Mouse (Mus musculus) embryonic facial prominence, embryonic 14.5 days (tissue): ENCODE results near the gene Zfyve16. TPM values are rescaled to one million over a fixed set of nuclear protein-coding genes. Genes with fewer than 3 reads are reported as not detected.

Experiments used
- ATAC-seq: fragments of 200-750 bp; cut with Nextera tagmentation; 2 replicates; pipeline ENCODE4 v1.8.0; 2017; ENCODE audit warnings: low read depth, moderate number of reproducible peaks, moderate TSS enrichment
- DNase-seq: peaks from one replicate; pipeline ENCODE4 v3.0.0-alpha.2; 2015; ENCODE audit warnings: low spot score
- H3K27ac ChIP-seq: fragments of 300-500 bp; sonication (generic); replicated peaks from 2 replicates; pipeline ENCODE4 v1.5.1; 2014; ENCODE audit warnings: low read depth, mild to moderate bottlenecking, low read length, moderate library complexity
- H3K27me3 ChIP-seq: fragments of 300-500 bp; sonication (generic); replicated peaks from 2 replicates; pipeline ENCODE4 v1.6.1; 2014; ENCODE audit warnings: low read length; ENCODE audit not compliant: control insufficient read depth, insufficient read depth
- H3K36me3 ChIP-seq: fragments of 300-500 bp; sonication (generic); 2 replicates; pipeline ENCODE4 v1.6.1; 2014; ENCODE audit warnings: low read length, mixed read lengths; ENCODE audit not compliant: control insufficient read depth, insufficient read depth
- H3K4me1 ChIP-seq: fragments of 300-500 bp; sonication (generic); 2 replicates; pipeline ENCODE4 v1.6.1; 2014; ENCODE audit warnings: antibody characterized with exemption, low read length; ENCODE audit not compliant: control insufficient read depth, insufficient read depth
- H3K4me2 ChIP-seq: fragments of 300-500 bp; sonication (generic); 2 replicates; pipeline ENCODE4 v1.6.1; 2014; ENCODE audit warnings: low read depth, mild to moderate bottlenecking, low read length, moderate library complexity, mixed read lengths
- H3K4me3 ChIP-seq: fragments of 300-500 bp; sonication (generic); 2 replicates; pipeline ENCODE4 v1.5.1; 2014; ENCODE audit warnings: low read depth, mild to moderate bottlenecking, low read length
- H3K9ac ChIP-seq: fragments of 300-500 bp; sonication (generic); 2 replicates; pipeline ENCODE4 v1.6.1; 2014; ENCODE audit warnings: low read depth, mild to moderate bottlenecking, low read length, moderate library complexity, mixed read lengths
- H3K9me3 ChIP-seq: fragments of 300-500 bp; sonication (generic); 2 replicates; pipeline ENCODE4 v1.6.1; 2016; ENCODE audit warnings: low read length; ENCODE audit not compliant: control insufficient read depth
- WGBS: fragments of 180-500 bp; shearing (Covaris S2); extraction: QIAGEN DNeasy Blood & Tissue Kit; methylation state at CpG from one replicate; pipeline ENCODE4 v1.1.7; 2014; 5-methylcytosine and 5-hydroxymethylcytosine counted together
- polyA plus RNA-seq: library from polyadenylated mRNA; unstranded; fragments of >200 nt; fragmentation: Nextera tagmentation; extraction: Ambion mirVana; gene quantifications from 2 replicates; pipeline ENCODE4 v1.2.1, GENCODE M21; 2014

Gene Zfyve16
- 14.1 and 15.3 TPM in 2 replicates for polyA plus RNA-seq

GRCm38 (mm10) chr13:92530721-92531211, at the start of gene Zfyve16:
TSS of gene Zfyve16 (minus strand) at chr13:92530868.
- DNase-seq (peak; percentile 97), ATAC-seq (peak; percentile 98)
- H3K27ac ChIP-seq = peak within 1 kb of the TSS; percentile 84
- H3K4me2 ChIP-seq = peak within 1 kb of the TSS; percentile 69
- no peaks in the 10 kb centered on the region for H3K36me3 ChIP-seq
- under 1% methylated on average over 25 of the region's 46 CpGs for WGBS
- peaks cover 7% of the 10 kb centered on the region; the same call in 1 of the 2 replicates for H3K4me1 ChIP-seq
- H3K4me3 ChIP-seq = peak within 1 kb of the TSS; percentile 62
- no peaks in the 10 kb centered on the region for H3K27me3 ChIP-seq
- H3K9ac ChIP-seq = peak within 1 kb of the TSS; percentile 92
- no peaks in the 10 kb centered on the region for H3K9me3 ChIP-seq

DNA sequence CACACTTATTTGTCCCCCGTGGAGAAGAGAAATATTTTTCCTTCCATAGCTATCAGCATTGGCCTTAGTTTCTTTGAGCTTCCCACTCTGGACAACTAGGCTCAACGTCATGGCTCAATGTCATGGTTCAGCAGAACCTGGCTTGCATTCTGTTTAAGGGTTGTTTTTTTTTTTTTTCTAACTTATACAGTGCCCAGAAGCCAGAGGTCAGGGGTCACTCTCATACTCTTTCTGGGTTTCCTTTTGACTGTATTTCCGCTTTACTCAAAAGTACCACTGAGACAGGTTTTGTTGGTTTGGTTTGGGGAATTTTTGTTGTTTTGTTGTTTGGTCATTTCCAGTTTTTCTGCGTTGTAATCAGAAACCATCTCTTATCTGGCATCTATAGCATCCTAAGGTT, 47.5 kb upstream of the Zfyve16 start:
- H3K9me3 ChIP-seq = no peaks in the 10 kb centered on the region
- H3K36me3 ChIP-seq = no peaks in the 10 kb centered on the region
- H3K27me3 ChIP-seq = no peaks in the 10 kb centered on the region
- H3K4me2 ChIP-seq = no peak overlapping the region
- DNase-seq = no peak
- WGBS = 72% methylated on average over 4 of the region's 4 CpGs
- no peak overlapping the region for H3K27ac ChIP-seq
- H3K4me3 ChIP-seq = no peak overlapping the region
- no peaks in the 10 kb centered on the region for H3K4me1 ChIP-seq
- no peak overlapping the region for H3K9ac ChIP-seq
- ATAC-seq = no peak

DNA sequence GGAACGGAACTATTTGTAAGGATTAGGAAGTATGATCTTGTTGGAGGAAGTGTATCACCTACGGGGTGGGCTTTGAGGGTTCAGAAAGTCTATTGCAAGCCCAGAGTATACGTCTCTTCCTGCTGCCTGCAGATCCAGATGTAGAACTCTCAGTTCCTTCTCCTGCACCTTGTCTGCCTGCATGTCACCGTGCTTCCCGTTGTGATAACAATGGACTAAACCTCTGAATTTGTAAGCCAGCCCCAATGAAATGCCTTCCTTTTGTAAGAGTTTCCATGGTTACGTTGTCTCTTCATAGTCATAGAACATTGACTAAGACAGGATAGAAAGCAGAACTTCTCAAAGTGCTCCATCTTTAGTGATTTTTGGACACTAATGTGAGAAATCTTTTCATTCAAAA, 46.0 kb upstream of the Zfyve16 start:
- Histone ChIP-seq H3K9ac (no peak overlapping the region), H3K9me3 (no peaks in the 10 kb centered on the region), H3K27ac (no peak overlapping the region), H3K27me3 (no peaks in the 10 kb centered on the region), H3K4me1 (no peaks in the 10 kb centered on the region), H3K4me3 (no peak overlapping the region), H3K4me2 (no peak overlapping the region), H3K36me3 (no peaks in the 10 kb centered on the region)
- no peak for ATAC-seq
- 68% methylated on average over 6 of the region's 6 CpGs for WGBS
- no peak for DNase-seq

GRCm38 (mm10) chr13:92576072-92576471, 45.4 kb upstream of the Zfyve16 start, which contains the start of gene Spz1:
TSS of gene Spz1 (minus strand) at chr13:92576172.
- no peak for DNase-seq
- Histone ChIP-seq H3K27me3 (no peaks in the 10 kb centered on the region), H3K36me3 (no peaks in the 10 kb centered on the region), H3K9ac (no peak within 1 kb of the TSS), H3K9me3 (no peaks in the 10 kb centered on the region), H3K4me2 (no peak within 1 kb of the TSS), H3K4me1 (no peaks in the 10 kb centered on the region), H3K27ac (no peak within 1 kb of the TSS), H3K4me3 (no peak within 1 kb of the TSS)
- no peak for ATAC-seq

DNA sequence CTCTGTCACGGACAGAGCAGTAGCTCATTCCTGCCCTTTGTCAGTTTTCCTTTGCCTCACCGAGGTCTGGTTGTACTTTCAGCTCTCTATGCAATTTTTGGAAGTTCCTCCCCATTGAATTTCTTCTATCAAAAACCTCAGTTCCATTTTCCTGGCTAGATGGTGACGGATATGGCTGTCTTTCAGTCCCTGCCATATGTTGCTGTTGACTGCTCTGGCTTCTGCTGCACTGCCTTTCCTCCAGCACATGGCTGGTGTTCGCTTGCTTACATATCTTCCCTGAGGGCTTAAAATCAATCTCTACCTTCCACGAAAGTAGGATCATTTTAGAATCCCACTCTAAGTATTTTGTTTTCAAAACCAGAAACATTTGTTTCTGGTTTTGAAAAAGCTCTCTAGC, 28.8 kb upstream of the Zfyve16 start:
- Histone ChIP-seq H3K9ac (no peak overlapping the region), H3K27me3 (no peaks in the 10 kb centered on the region), H3K27ac (no peak overlapping the region; the same call in 1 of the 2 replicates), H3K4me3 (no peak overlapping the region), H3K36me3 (no peaks in the 10 kb centered on the region), H3K4me2 (no peak overlapping the region), H3K9me3 (no peaks in the 10 kb centered on the region), H3K4me1 (0 out of 2 replicates have a peak, but pooled peaks cover 10% of the 10 kb centered on the region)
- ATAC-seq = no peak
- no peak for DNase-seq
- WGBS = 51% methylated on average over 5 of the region's 5 CpGs

- ATAC-seq = no peak
These were observed 26.6 kb upstream of the Zfyve16 start for GRCm38 (mm10) chr13:92557229-92557628.

GRCm38 (mm10) chr13:92556458-92557126, 25.9 kb upstream of the Zfyve16 start:
- no peak for ATAC-seq

More at GRCm38 (mm10) chr13:92557229-92557628, 26.6 kb upstream of the Zfyve16 start:
- no peaks in the 10 kb centered on the region for H3K9me3 ChIP-seq
- no peak overlapping the region for H3K4me2 ChIP-seq
- 0 out of 2 replicates have a peak, but pooled peaks cover 10% of the 10 kb centered on the region for H3K4me1 ChIP-seq
- H3K9ac ChIP-seq = no peak overlapping the region
- no peaks in the 10 kb centered on the region for H3K36me3 ChIP-seq
- H3K4me3 ChIP-seq = no peak overlapping the region
- peak; percentile 16 for DNase-seq
- WGBS = 43% methylated on average over 2 of the region's 2 CpGs
- H3K27me3 ChIP-seq = no peaks in the 10 kb centered on the region
- H3K27ac ChIP-seq = no peak overlapping the region; the same call in 1 of the 2 replicates

GRCm38 (mm10) chr13:92547093-92547492, 16.4 kb upstream of the Zfyve16 start:
- H3K4me2 ChIP-seq = no peak overlapping the region
- H3K4me1 ChIP-seq = no peaks in the 10 kb centered on the region
- no peak overlapping the region for H3K4me3 ChIP-seq
- no peaks in the 10 kb centered on the region for H3K27me3 ChIP-seq
- WGBS = 59% methylated on average over 4 of the region's 4 CpGs
- H3K36me3 ChIP-seq = no peaks in the 10 kb centered on the region
- H3K9me3 ChIP-seq = peaks cover 17% of the 10 kb centered on the region
- no peak for DNase-seq
- no peak overlapping the region for H3K27ac ChIP-seq
- peak; percentile 67; the same call in 1 of the 2 replicates for ATAC-seq
- no peak overlapping the region for H3K9ac ChIP-seq

More at GRCm38 (mm10) chr13:92556458-92557126, 25.9 kb upstream of the Zfyve16 start:
- 14% methylated on average over 8 of the region's 8 CpGs for WGBS
- peak; percentile 76 for DNase-seq
- H3K27ac ChIP-seq = no peak overlapping the region
- 0 out of 2 replicates have a peak, but pooled peaks cover 10% of the 10 kb centered on the region for H3K4me1 ChIP-seq
- no peaks in the 10 kb centered on the region; the same call in 1 of the 2 replicates for H3K9me3 ChIP-seq
- no peaks in the 10 kb centered on the region for H3K27me3 ChIP-seq
- H3K36me3 ChIP-seq = no peaks in the 10 kb centered on the region
- no peak overlapping the region for H3K4me2 ChIP-seq
- H3K4me3 ChIP-seq = no peak overlapping the region
- H3K9ac ChIP-seq = no peak overlapping the region
